Mouse (Mus musculus): ENCODE results near the gene Ldlrap1.

DNA sequence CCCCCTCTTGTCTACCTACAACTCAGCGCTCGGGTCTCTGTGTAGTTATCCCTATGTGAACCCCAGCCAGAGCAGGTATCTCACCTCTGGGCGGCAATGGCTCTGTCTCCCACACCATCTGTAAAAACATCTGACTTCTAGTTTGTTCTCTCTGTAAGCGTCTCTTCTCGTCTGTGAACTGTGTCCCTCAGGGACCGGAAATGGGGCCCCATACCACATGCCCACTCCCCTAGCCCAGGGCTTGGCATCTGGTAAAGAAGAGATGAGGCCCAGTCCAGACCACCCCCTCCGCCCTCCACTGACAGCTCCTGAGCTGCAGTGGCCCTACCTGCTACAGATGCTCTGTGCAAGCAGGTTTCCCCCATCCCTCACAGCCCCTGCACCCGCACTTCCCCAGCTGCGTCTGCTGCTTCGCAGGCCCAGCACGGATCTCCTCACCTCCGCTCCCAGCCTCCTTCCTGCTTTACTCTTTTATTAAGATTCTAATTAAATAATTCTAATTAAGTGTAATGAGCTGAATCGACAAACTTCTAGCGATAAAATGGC lies 30.4 kb downstream of the Ldlrap1 start:
- no peak for TF ChIP-seq CTCF (IDR thresholded peaks at IDR 0.05; ENCODE audit: control insufficient read depth, insufficient read depth, insufficient replicate concordance, low read depth, low read length)
- no peak for TF ChIP-seq POLR2A (IDR thresholded peaks at IDR 0.05; ENCODE audit: control insufficient read depth, low read depth, low read length)

All from testis, adult 2 months (tissue).